Mouse (Mus musculus) stomach, postnatal 0 days (tissue): ENCODE results near the gene Hoxc6.

Experiments
- CTCF ChIP-seq: IDR thresholded peaks from 2 replicates; pipeline ENCODE4 v1.5.1; 2016; ENCODE audit warnings: antibody characterized with exemption, low read depth, mild to moderate bottlenecking, moderate library complexity
- EP300 ChIP-seq: optimal IDR thresholded peaks from 2 replicates; pipeline ENCODE3; 2016; ENCODE audit warnings: antibody characterized with exemption

- TF ChIP-seq EP300, result no peak
- TF ChIP-seq CTCF, result no peak
Observed at GRCm38 (mm10) chr15:103032167-103032566, 34.1 kb downstream of the Hoxc6 start.
